Mouse (Mus musculus) gastrocnemius, adult 18-20 months (tissue): ENCODE results near the gene Gm45618. TPM values are rescaled to one million over a fixed set of nuclear protein-coding genes. Genes with fewer than 3 reads are reported as not detected.
A peak's percentile ranks its signal among the peaks of the same experiment; 100 is the strongest.

ENCODE experiments used
- DNase-seq: peaks from one replicate; pipeline ENCODE4 v3.0.0; 2021; ENCODE audit warnings: low spot score
- total RNA-seq, 2 experiments: library from RNA; stranded (reverse); gene quantifications; 2 replicates each; pipeline ENCODE4 v1.2.3; 2021

The Gm45618 gene
- total RNA-seq, 2 experiments from 2014 or later: not detected

- DNase-seq: peak; percentile 80
Observed at GRCm38 (mm10) chr7:142070458-142071211, 49.9 kb downstream of the Gm45618 start.

Other genes with a start within 250 kb of the Gm45618 start
- gene Tollip, start 202.2 kb downstream of the Gm45618 start, total RNA-seq: 10 to 100 TPM; 30.1 to 34.3 TPM
- gene Brsk2, start 171.0 kb downstream of the Gm45618 start, total RNA-seq: under 1 TPM; 0.09 to 0.19 TPM
- 10 to 100 TPM; 49.6 to 51.8 TPM for gene Mob2, start 59.7 kb downstream of the Gm45618 start, total RNA-seq
- 10 to 100 TPM; 21.9 to 41.2 TPM for gene Dusp8, start 24.9 kb downstream of the Gm45618 start, total RNA-seq
- not detected for gene Gm39115, start 15.3 kb upstream of the Gm45618 start, total RNA-seq
- gene Gm45337, start 23.9 kb upstream of the Gm45618 start, total RNA-seq: not detected
- not detected for gene Gm29735, start 36.4 kb upstream of the Gm45618 start, total RNA-seq
- not detected for gene Gm4553, start 45.0 kb upstream of the Gm45618 start, total RNA-seq
- not detected for gene Krtap5-2, start 55.3 kb upstream of the Gm45618 start, total RNA-seq
- gene Gm10153, start 69.7 kb upstream of the Gm45618 start, total RNA-seq: not detected
- not detected for gene Krtap5-3, start 80.6 kb upstream of the Gm45618 start, total RNA-seq
- not detected for gene Gm7579, start 91.1 kb upstream of the Gm45618 start, total RNA-seq
- gene Krtap5-5, start 109.2 kb upstream of the Gm45618 start, total RNA-seq: not detected
- not detected for gene Gm40460, start 120.3 kb upstream of the Gm45618 start, total RNA-seq
- not detected for gene Gm2431, start 137.6 kb upstream of the Gm45618 start, total RNA-seq
- not detected for gene Gm4559, start 153.6 kb upstream of the Gm45618 start, total RNA-seq
- gene Krtap5-1, start 176.4 kb upstream of the Gm45618 start, total RNA-seq: not detected
- not detected for gene Krtap5-4, start 182.8 kb upstream of the Gm45618 start, total RNA-seq